Comparison of ENCODE assay signal across 33 mouse cellular contexts in the genomic region with DNA sequence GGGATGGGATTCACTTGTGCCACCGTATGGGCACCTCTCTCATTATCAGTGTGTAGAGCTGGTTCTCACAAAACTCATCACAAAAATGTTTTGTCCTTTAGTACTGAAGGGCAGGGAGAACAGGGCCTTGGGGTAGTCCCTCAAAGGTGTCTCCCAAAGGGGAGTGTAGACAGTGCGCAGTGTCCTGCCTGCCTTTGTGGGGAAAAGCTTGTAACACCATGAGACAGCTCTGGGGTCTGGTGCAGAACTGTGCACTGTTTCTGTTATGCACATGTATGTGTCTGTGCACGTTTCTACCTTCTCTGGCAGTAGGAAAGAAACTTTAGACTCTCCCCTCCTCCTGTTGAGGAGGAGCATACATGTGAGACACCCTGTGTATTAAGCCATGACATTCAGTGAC. TPM values are rescaled to one million over a fixed set of nuclear protein-coding genes. Genes with fewer than 3 reads are reported as not detected.
"Had no signal": no experiment of that assay in that cellular context is flagged by ENCODE, and none has a peak within 500 bp of the region (broad histone marks: within the 10 kb centered on the region; RNA-seq: fewer than 3 reads in every experiment).

No protein-coding gene starts in this region.

- DNase-seq: gastrocnemius, adult 2 months; gastrocnemius, postnatal 10 days; gastrocnemius, postnatal 25 days; heart, postnatal 14 days; heart, postnatal 4 days; kidney, adult 8-10 months; kidney, postnatal 10 days; kidney, postnatal 4 days; liver had no signal

- H3K4me2 ChIP-seq: heart, embryonic 11.5 days; heart, embryonic 13.5 days; heart, embryonic 15.5 days; hindbrain, embryonic 12.5 days; hindbrain, embryonic 14.5 days; intestine, embryonic 15.5 days; limb, embryonic 13.5 days; liver, embryonic 11.5 days had no signal

- H3K27me3 ChIP-seq: heart, embryonic 13.5 days; heart, embryonic 15.5 days; hindbrain, embryonic 12.5 days; intestine, embryonic 15.5 days; limb, embryonic 13.5 days had no signal

- H3K9ac ChIP-seq: heart, embryonic 13.5 days; heart, embryonic 15.5 days; hindbrain, embryonic 12.5 days; hindbrain, embryonic 14.5 days; intestine, embryonic 15.5 days; limb, embryonic 13.5 days had no signal

- H3K4me1 ChIP-seq: heart, embryonic 13.5 days; heart, embryonic 15.5 days; hindbrain, embryonic 10.5 days; hindbrain, embryonic 12.5 days; intestine, embryonic 15.5 days; limb, embryonic 13.5 days had no signal

- H3K4me3 ChIP-seq: gastrocnemius, adult 2 months; heart, adult 2 months; heart, embryonic 13.5 days; heart, embryonic 15.5 days; hindbrain, embryonic 10.5 days; hindbrain, embryonic 12.5 days; intestine, embryonic 15.5 days; layer of hippocampus, adult 2 months; left cerebral cortex, adult 2 months; limb, embryonic 13.5 days had no signal

- ATAC-seq: forebrain, embryonic 16.5 days; hindbrain, embryonic 16.5 days; inflammation-experienced regulatory T-cells, adult 6 months; intestine, embryonic 15.5 days had no signal

- H3K9me3 ChIP-seq: heart, embryonic 13.5 days; heart, embryonic 15.5 days; hindbrain, embryonic 10.5 days; hindbrain, embryonic 12.5 days; intestine, embryonic 15.5 days; limb, embryonic 13.5 days had no signal

- H3K27ac ChIP-seq: gastrocnemius, adult 2 months; heart, adult 2 months; heart, embryonic 13.5 days; heart, embryonic 15.5 days; hindbrain, embryonic 10.5 days; hindbrain, embryonic 12.5 days; hindbrain, embryonic 14.5 days; intestine, embryonic 15.5 days; layer of hippocampus, adult 2 months; left cerebral cortex, adult 2 months; limb, embryonic 13.5 days had no signal

RNA-seq across cellular contexts. Expression of a gene that starts 38.7 kb away (rescaled TPM):
- total RNA-seq: gastrocnemius, adult 2 months; gastrocnemius, postnatal 10 days; gastrocnemius, postnatal 25 days; gastrocnemius, postnatal 4 days; heart, adult 2 months; heart, postnatal 14 days; heart, postnatal 4 days; layer of hippocampus, adult 2 months; layer of hippocampus, postnatal 10 days; layer of hippocampus, postnatal 25 days; left cerebral cortex, adult 2 months; left cerebral cortex, postnatal 14 days; left cerebral cortex, postnatal 36 days had no signal
- polyA plus RNA-seq: heart, postnatal 0 days had no signal

RNA-seq across cellular contexts. Expression of a gene that starts 38.8 kb away (rescaled TPM):
- total RNA-seq: gastrocnemius, adult 2 months; gastrocnemius, postnatal 10 days; gastrocnemius, postnatal 25 days; granulocyte monocyte progenitor cell, adult 5-6 weeks; heart, adult 2 months; left cerebral cortex, postnatal 14 days had no signal
- polyA plus RNA-seq: heart, embryonic 15.5 days; limb, embryonic 11.5 days; limb, embryonic 13.5 days had no signal

RNA-seq across cellular contexts. Expression of a gene that starts 58.0 kb away (rescaled TPM):
- total RNA-seq: gastrocnemius, adult 2 months; gastrocnemius, postnatal 10 days; gastrocnemius, postnatal 25 days; gastrocnemius, postnatal 4 days; granulocyte monocyte progenitor cell, adult 5-6 weeks; heart, adult 2 months; heart, postnatal 14 days; heart, postnatal 4 days; layer of hippocampus, adult 2 months; layer of hippocampus, postnatal 10 days; layer of hippocampus, postnatal 25 days; left cerebral cortex, adult 2 months; left cerebral cortex, postnatal 14 days; left cerebral cortex, postnatal 36 days had no signal
- polyA plus RNA-seq: forebrain, embryonic 16.5 days; frontal cortex, adult 2 months; heart, adult 2 months; heart, embryonic 11.5 days; heart, embryonic 13.5 days; heart, embryonic 15.5 days; heart, postnatal 0 days; hindbrain, embryonic 10.5 days; hindbrain, embryonic 14.5 days; inflammation-experienced regulatory T-cells, adult 6 months; limb, embryonic 11.5 days; liver, embryonic 11.5 days had no signal
